Mouse (Mus musculus): ENCODE results near the gene Erc1. TPM values are rescaled to one million over a fixed set of nuclear protein-coding genes. Genes with fewer than 3 reads are reported as not detected.

The Erc1 gene
- polyA plus RNA-seq (2014; fragmentation: Illumina TruSeq; extraction: RNeasy Lipid Tissue Mini Kit (QIAGEN cat#74804); ENCODE audit: low replicate concordance) = 7.3 TPM

DNA sequence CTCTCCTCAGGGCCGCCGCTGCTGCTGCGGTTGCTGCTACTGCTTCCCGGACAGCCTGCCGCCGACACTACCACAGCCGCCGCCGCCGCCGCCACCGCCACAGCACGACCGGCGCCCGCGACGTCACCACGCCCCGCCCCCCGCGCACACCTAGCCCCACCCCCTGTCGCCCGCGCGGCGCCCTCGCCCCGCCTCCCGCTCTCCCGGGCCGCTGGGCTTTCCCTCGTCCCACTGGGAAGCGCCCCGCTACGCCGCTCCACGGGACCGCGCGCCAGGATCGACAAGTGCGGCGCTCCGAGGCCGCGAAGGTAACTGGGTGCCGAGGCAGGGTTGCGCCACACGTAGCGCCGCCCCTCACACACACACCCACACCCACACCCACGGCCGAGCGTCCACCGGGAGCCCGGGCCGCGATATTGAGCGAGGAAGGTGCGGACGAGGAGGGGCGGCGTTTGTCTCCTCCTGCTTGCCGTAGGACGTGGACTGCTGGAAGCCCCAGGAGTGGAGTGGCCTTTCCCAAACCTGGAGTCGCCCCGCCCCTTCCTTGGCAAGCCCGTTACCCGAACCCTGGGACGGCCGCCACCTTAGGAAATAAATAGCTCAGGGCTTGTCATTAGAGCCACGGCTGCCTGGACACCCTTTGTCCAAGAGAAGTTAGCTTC, at the start of gene Erc1:
Erc1 (minus strand) TSS at position 134 of the 662 bp plus-strand sequence.

DNA sequence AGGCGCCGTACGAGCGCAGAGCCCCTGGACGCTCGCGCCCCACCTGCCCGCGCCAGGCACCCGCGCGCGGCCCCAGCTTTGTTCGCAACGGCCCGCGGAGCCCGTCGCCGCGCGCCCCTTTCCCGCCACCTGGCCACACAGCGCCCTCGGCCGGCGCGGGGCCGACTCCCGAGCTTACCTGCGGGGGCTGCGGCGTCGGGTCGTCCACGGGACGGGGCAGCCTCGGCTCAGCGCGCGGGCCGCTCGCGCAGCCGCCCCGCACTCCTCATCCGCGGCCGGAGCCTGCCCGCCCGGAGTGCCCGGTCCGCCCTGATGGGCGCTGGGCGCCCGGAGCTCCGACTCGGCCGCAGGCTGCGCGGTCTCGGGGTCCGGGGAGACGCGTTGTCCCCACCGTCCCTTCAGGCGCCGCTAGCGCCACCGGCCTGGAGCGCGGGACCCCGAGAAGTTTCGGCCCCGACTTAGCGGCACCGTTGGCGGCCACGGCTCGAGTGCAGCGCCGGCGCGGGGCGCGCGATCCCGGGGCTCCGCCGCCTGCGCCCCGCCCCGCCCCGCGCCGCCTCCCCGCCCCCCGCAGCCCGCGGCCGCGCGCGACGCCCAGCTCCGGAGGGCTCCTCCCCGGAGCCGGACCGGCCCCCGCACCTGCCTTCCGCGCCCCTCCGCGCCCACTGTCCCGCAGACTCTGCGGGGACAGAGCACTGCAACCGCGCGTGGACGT, 304.0 kb downstream of the Erc1 start, which contains the start of gene Wnt5b:
Wnt5b (minus strand) TSS at position 545 of the 715 bp plus-strand sequence.

Other genes with a start within 250 kb of the Erc1 start
- gene Rad52, start 54.5 kb upstream of the Erc1 start, polyA plus RNA-seq (2014; fragmentation: Illumina TruSeq; extraction: RNeasy Lipid Tissue Mini Kit (QIAGEN cat#74804); ENCODE audit: low replicate concordance) = 12.0 TPM
- gene Wnk1, start 190.5 kb upstream of the Erc1 start, polyA plus RNA-seq (2014; fragmentation: Illumina TruSeq; extraction: RNeasy Lipid Tissue Mini Kit (QIAGEN cat#74804); ENCODE audit: low replicate concordance) = 220 TPM
- not detected for gene Ninj2, start 245.2 kb upstream of the Erc1 start, polyA plus RNA-seq (2014; fragmentation: Illumina TruSeq; extraction: RNeasy Lipid Tissue Mini Kit (QIAGEN cat#74804); ENCODE audit: low replicate concordance)

Data from small intestine, adult 10 weeks (tissue).